Mouse (Mus musculus): ENCODE measurements around the gene Foxb1.

Gene Foxb1

DNA sequence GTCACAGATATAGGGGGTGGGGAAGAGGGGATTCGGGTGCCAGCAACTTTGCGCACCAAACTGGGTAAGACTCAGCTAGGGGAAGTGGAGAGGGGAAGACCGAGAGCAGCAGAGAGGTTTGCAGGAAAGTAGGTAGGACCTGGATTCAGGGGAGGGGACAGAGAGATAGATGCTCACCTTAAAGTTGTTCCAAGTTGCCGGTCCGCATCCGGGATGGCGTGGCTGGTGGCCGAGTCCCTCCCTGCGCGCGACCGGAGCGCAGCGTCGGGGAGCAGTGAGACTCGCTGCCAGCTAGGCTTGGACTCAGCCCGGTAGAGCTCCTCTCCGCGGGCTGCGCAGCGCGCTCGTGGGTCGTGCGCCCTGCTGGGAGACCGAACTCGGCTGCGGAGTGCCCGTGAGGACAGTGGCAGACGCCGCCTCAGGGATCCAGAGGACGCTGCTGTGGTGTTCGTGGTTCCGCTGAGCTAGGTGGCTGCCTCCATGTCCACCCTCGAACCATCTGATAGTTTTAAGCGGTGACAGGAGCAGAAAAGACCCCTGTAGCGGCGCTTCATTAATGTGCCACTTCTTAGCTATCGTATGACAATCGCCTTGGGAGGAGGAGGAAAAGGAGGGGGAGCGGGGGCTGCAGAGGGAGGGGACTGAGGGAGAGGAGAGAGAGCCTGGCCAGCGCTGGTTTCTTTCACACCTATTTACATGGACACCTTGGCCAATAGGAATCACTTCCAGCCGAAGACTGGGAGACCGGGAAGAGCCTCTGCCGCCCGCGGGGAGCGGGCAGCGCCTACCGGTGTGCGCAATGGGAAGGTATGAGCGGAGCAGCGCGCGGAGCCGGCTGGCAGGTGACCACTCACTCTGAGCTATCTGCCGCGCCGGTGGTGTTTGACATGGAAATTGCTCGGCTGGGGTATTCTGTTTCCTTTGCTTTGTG is at the start of gene Foxb1:
Gene Foxb1 (minus strand): TSS at position 570 of the 931 bp plus-strand sequence.
- no peak for DNase-seq (ENCODE audit: low read depth, low spot score)

DNA sequence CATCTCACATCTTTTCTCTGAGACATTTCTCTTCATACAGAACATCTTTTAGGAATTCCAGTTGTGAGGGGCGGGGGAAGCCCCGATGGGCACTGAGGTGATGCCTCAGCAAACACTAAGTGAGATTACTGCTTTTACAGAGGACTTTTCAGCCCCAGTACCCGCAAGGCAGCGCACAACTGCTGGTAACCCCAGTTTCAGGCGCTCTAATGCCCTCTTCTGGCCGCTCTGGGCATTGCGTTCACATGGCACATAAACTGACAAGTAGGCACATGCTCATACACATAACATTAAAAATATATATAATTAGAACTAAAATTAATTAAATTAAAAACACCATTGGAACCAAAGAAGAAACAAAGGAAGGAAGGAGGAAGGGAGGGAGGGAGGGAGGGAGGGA is 29.8 kb upstream of the Foxb1 start:
- no peak for DNase-seq (ENCODE audit: low read depth, low spot score)

DNA sequence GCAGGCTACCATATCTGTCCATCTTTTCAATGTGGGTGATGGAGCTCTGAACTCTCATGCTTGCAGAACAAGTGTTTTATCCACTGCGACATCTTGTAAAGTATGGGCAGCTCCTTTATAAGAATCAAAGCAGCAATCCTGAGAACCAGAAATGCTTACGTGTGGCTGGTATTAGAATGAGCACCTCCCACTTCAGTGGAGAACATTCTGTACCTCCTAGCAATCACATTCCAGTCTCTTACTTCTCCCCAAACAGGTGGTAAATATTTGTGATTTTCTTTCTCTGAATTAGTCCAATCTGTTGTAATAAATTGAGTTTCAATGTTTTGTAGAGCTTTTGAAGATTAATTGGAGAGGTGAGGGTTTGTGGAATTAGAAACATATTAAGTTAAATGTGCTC is 19.3 kb upstream of the Foxb1 start:
- DNase-seq (ENCODE audit: low read depth, low spot score): no peak

DNA sequence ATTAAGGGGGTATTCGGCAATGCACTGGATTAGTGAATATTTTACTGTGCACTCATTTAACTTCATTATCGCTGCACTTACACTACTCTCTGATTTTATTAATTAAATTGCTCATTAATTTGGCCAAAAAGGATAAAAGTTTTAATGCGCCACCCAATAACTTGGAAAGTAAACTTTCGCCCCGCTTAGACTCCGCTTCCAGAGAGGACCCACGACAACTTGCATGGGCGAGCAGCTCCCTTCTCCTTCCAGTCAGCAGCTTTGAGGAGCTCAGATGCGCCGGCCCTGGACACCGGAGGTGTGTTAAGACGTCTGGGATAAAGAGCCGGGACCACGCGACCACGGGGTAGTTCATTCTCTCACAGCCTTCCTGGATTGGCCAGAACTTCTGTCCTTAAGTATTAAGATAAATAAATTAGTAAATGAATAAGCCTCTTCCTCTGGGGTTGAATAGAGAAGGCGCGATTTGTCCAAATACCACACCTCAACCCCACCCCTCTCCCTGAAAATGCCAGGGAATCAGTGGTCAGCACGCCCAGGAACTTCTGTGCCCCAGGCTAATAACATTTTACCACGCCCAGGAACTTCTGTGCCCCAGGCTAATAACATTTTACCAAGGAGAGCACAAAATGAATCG is 9.3 kb upstream of the Foxb1 start:
- no peak for DNase-seq (ENCODE audit: low read depth, low spot score)

DNA sequence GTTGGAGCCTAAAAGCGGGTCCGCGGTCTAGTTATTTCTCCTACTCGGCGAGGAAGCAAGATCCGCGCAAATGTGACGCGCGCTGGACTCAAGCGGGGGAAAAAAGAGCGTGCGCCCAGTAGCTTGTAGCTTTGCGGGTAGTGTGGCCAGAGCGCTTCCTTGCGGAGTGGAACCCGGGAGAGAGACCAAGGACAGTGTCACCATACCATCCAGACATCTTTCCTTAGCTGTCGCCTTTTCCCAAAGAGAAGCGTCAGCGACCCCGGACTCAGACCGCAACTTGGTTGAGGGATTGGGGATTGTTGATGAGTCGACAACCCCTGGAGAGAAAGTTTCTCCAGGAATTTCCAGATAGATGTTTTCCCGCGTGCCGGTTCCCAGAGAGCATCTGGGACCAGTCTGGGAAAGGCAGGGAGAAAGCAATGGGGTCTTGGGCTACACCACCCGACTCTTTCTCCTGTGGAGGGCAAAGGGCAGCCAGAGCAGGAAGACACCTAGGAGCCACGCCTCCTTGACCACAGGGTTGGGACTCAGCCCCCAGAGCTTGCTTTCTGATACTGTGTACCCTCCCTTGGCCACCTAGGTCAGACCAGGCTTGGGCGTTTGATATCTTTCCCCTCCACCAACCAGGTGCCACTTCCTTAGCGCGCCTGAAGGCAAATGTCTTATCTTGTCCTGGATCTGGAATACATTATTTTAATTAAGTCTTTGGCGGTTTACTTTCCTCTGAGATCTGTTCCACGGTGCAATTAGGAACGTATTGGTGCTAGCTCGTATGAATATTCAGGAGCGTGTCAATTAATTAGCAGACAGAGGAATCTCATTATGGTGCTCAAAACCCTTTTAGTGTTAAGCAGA is 8.6 kb upstream of the Foxb1 start:
- no peak for DNase-seq (ENCODE audit: low read depth, low spot score)

DNA sequence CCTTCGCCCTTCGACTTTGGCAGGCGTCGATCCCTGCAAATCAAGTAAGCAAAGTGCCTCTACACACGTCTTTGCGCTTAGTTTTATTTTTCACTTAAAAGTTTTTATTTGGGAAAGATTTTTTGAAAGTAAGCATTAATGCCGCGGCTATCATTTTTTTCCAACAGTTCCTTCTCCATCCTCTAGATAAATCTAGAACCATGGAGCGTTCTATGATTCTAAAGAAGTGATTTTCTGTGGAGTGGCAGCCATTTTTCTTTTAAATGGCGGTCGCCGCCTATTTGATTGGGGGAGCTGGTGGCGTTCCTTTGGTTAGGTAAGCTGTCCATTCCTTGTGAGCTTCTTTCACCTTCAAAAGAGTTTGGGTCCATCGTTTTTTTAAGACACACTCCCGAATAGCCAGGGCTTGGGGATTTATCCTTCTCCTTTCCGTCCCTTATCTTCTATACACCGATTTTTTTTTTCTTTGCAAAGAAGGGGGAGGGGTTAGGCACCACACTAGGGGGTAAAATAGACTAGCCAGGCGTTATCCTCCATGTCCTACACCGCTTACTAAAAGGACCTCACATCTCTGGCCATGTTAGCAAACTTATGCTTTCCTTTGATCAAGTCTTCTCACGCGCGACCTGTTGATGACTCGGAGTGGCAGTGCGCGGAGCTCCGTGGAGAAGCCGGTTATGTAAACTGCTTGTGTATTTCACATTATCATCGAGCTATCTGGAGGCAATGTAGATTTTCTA is 7.6 kb upstream of the Foxb1 start:
- DNase-seq (ENCODE audit: low read depth, low spot score): no peak

DNA sequence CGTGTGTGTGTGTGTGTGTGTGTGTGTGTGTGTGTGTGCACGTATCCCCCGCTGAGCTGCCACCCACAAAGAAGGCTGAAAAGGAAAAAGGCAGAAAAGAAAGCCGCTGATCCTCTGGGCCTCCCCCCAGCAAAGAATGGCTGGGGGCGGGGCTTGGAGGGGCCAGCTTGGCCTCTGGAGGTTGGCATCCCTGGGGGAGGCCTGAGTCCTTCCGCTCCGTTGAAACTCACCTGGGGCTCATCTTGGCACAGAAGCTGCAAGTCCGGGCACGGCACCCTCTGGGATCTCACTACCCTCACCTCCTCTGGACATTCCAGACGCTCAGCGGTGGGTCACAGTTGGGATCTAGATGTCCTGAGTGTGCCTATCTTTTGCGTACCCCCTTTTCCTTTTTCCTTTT is 6.7 kb upstream of the Foxb1 start:
- DNase-seq (ENCODE audit: low read depth, low spot score): no peak

DNA sequence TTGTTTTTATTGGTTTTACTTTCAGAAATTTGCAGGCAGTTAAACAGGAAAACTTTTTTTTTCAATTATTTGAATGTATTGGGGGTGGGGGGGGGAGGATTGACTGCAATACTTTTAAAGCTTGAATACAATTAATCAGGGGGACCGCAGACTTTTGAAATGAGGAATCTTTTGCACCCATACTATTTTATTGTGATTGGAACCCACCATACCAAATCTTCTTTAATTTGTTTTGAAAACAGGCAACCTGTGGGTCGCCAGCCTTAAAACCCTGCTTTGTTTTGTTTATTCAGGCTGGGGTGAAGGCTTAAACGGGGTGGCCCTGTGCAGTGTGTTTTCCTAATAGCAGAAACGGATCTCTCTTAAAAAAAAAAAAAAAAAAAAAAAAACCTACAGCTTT is 6.2 kb upstream of the Foxb1 start:
- no peak for DNase-seq (ENCODE audit: low read depth, low spot score)

DNA sequence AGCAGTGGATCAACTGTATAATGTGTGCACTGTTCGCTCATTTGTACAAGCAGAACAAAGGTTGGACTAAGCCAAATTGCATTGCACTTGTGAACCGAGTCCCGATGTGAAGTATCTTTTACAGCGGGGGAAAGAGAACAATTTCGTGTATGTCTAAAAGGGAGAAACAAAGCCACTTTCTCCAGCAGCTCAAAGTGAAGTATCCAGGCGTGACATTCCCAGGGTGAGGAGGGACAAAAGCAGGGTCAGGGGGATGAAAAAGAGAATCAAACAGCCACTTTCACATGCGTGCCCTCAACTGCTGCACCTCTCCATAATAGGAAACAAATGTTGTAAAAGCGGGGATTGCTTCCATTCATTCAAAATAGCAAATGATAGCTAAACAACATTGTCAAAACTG is 5.6 kb upstream of the Foxb1 start:
- peak; percentile 77 for DNase-seq (ENCODE audit: low read depth, low spot score)

DNA sequence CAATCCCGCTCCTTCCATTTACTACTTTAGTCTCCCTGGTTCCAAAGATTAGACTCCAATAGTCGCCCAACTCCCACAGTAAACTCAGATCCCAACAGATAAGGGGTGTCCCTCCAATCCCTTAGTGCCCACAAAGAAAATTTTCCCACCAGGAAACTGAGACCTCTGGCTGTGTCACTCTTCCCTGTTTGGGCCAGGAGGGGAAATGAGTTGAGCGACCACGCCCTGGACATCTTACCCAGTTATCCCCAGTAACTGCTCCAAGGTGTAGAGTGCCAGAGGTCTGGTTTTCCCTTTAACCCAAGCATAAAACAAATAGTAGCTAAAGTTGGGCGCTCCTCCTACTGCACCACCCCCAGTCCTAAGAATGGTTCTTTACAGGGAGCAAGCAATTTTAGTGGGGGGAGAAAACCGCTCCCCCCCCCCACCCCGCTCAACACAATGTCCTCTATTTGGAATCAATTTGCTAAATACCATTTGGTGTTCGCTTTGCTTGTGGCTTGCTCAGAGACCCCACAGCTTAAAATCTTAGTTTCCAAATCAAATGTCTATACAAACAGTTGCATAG is 4.8 kb upstream of the Foxb1 start:
- DNase-seq (ENCODE audit: low read depth, low spot score): no peak

DNA sequence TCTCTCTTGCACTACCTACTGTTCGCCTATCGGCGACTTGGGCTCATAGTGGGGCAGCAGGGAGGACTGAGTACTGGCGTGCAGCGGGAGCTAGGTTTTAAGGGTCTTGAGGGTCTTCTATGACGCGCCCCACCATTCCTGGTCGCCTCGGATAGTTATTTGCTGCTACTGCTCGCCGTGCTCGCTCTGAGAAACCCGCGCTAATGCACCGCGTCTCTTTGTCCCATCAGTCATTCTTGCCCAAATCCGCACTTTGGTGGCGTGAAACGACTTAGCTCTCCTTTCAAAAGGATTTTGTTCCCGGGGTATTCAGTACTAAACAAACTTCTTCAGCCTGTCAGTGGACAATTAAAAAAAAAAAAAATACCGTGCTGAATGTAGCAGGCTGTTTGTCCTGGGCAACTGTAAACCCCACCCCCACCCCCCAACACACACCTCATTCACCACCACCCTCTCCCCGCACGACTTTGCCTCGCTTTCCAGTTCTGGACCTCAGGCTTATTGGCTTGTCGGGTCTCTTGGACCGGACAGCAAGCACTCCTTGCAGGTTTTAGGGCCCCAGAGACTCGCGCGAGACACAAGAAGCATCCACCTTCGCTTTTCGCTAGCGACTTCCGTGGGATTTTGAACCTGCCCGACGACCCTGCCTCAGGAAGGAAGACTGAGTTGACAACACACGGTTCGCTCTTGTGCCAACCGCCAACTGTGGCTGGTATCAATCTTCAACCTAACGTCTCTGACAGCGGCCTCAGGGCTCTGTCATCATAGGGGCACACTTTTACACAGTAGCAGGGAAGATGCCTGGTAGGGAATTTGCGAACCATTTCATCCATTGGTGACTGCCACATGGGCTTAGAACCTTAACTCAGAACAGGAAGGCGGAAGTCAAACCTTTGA is 4.1 kb upstream of the Foxb1 start:
- no peak for DNase-seq (ENCODE audit: low read depth, low spot score)

DNA sequence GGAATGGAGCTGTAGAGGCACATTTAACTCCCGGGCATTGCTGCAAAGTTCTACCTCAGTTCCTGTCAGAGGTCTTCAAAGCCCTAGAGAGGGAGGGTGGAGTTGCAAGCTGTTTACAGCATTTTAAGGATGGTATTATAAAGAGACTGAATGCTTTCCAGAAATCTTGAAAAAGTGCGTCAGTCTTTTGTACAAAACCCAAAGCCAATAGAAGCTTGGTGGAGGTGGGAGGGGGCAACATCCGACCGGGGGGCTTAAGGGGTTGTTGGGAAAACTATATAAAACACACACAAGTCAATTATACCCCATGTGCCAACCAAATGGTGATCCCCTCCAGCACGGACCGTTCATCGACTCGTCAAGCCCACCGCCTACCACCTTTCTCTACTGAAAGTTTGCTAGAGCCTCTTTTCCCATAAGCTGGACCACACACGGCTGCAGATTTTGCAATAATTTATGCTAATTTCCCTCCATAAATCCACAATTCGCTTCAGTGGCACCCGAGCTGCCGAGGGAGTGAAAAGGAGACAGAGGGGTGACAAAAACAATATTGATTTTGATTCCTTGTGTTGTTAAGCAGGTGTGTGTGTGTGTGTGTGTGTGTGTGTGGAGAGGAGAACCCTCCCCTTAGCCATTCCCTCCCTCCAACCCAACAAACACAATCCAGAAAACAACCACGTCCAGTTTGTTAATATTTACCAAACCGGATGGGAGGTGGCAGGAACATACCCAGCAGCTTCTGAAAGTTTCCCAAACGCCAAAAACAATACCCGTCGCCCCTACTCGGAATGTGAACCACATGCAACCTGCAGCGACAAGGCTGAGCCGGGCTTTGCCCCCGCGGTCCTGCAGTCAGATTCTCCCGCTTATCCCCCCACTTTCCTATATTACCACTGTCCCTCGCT is 3.2 kb upstream of the Foxb1 start:
- DNase-seq (ENCODE audit: low read depth, low spot score): no peak

DNA sequence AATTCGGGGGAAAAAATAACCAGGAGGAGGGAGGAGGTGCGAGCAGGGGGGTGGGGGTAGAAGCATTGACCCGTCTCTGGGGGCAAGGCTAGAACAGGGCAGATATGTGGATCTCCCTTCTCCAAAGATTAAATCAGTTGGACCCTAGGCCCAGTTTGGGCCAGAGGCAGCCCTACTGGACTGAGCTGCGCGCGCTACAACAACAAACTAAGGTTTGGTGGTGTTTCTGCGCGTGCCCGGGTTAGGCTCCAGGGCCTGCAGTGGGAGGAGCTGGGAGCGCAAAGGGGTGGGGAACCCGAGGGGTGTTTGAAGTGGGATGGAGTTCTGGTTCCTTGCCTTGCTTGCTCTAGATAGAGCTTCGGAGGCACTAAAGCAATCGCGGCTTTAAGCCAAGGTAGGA is 2.0 kb upstream of the Foxb1 start:
- no peak for DNase-seq (ENCODE audit: low read depth, low spot score)

DNA sequence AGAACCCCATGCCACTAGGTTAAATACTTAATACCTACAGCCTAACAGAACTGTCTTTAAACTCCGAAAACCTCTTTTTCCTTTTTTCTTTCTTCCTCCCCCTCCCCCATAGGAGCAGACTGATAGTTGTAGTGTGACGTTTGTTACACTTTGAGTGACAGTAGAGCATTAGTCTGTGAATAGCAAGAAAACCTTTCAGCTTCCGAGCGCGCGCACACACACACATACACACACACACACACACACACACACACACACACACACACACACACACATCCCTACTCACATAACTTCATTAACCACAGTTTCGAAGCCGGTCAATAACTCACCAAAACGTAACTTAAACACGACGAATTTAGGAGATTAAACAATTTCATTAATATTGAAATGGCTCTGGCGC is 1.5 kb upstream of the Foxb1 start:
- DNase-seq (ENCODE audit: low read depth, low spot score): no peak

DNA sequence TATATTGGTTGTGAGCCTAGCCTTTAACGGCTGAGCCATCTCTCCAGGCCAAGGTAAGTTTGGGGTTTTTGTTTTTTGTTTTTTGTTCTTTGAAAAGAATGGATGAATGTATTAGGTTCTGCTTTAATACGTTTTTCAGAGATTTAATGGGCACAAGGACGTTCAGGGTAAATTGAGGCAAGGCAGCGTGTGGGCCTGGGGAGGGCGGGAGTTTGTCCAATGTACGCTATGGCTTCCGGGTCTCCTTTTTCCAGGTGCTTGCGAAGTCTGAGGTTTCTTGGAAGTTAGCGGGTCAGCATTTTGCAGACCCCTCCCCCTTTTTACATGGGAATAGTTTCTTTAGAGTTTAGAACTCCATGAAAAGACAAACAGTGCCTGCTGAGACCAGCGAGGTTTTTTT is 829 bp upstream of the Foxb1 start:
- DNase-seq (ENCODE audit: low read depth, low spot score): no peak

DNA sequence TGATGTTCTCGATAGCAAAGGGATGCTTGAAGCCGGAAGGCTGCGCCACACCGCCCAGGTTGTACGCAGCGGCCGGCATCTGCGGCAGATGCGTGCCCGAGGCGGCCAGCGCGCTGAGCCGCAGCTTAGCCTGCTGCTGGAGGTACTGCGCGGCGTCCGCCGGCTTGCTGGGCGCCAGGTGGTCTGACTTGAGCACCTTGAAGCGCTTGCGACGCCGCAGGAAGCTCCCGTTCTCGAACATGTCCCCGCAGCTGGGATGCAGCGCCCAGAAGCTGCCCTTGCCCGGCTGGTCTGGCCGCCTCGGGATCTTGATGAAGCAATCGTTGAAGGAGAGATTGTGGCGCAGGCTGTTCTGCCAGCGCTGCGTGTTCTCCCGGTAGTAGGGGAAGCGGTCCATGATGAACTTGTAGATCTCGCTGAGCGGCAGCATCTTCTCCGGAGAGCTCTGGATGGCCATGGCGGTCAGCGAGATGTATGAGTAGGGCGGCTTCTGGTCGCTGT is 969 bp downstream of the Foxb1 start:
- DNase-seq (ENCODE audit: low read depth, low spot score): no peak

DNA sequence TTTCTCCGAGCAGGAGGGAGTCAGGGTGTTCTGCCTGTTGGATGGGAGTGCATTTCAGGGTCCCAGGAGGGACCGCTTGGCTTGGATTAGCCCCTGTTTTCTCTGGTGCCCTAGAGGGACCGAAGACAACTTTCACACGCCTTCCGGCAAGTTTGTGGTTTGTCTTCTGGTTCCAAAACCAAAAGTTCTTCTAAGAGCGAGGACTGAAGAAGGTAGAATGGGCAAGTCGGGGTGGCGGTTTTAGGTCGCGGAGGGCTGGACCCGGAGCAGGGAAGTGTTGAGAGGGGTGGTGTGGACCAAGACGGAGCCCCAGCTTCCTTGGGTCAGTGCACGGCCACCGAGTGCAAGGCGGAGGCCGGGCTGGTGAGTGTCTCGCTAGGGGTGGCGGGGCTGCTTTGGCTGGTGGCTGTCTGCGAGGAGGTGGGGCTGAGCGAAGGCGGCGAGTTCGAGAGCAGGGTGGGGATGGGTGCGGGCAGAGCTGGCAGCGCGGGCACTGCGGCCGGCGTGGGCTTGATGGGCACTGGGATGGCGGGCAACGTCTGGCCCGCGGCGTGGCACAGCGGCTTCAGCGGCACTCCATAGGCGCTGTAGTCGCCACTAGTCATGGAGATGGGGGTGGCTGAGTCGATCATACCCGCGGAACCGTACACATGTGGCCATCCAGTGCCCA is 1.7 kb downstream of the Foxb1 start:
- no peak for DNase-seq (ENCODE audit: low read depth, low spot score)

DNA sequence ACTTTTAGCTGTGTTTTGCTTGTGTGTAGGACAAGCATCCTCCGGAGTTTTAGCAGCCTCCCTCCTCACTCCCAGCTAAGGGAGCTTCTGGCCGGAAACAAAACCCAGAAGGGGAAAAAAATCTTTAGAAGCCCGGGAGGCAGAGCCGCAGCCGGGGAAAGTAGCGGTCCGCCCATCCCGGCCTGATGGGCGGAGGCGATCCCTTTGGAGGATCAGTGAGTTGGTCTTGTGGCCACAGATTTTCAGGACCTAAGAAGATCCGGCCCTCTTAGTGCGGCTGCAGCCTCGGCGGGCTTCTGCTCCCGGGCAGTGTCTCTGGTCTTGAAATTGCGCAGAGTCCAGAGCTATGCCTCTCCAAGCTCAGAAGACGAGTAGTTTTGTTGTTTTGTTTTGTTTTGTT is 2.2 kb downstream of the Foxb1 start:
- DNase-seq (ENCODE audit: low read depth, low spot score): no peak

All from mesoderm, embryonic 11.5 days (tissue).